Mouse (Mus musculus) heart, postnatal 0 days (tissue): Measurements from ENCODE around the gene 2900026A02Rik.

ENCODE experiments used
- CTCF ChIP-seq: IDR thresholded peaks from 2 replicates; pipeline ENCODE4 v1.5.1; 2016; ENCODE audit warnings: antibody characterized with exemption, control low read depth, low read depth
- EP300 ChIP-seq: IDR thresholded peaks from 2 replicates; pipeline ENCODE4 v1.6.1; 2016; ENCODE audit warnings: antibody characterized with exemption, low read depth

DNA sequence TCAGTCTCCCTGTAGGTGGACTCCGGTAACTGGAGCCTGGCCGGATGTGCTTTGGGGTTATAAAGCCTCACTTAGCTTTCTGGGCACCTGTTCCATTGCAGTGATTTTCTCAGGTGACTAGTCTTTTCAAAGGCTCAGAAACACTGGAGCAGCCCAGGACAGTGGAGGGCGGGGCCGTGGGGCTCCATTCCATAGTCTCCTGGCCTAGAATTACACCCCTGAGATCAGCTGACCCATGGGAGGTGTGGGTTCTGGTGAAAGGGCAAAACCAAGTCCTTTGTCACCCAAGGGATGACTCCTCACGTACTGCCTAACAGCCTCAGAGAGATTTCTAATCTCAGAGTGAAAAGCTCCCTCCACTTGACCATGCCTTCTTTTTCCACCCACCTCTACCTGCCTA is 9.2 kb upstream of the 2900026A02Rik start:
- TF ChIP-seq CTCF = no peak
- TF ChIP-seq EP300 = no peak
